Mouse (Mus musculus) adipose tissue, adult 10 weeks (tissue): ENCODE measurements around the gene Amer2. TPM values are rescaled to one million over a fixed set of nuclear protein-coding genes. Genes with fewer than 3 reads are reported as not detected.

Source experiments
- polyA plus RNA-seq: library from polyadenylated mRNA; stranded (reverse); fragments of 350-450 nt; fragmentation: Illumina TruSeq; extraction: RNeasy Lipid Tissue Mini Kit (QIAGEN cat#74804); gene quantifications from one replicate; pipeline ENCODE4 v1.2.3, GENCODE M21; 2014; ENCODE audit warnings: low read depth, low replicate concordance

Amer2 gene
- polyA plus RNA-seq, result 0.58 TPM

DNA sequence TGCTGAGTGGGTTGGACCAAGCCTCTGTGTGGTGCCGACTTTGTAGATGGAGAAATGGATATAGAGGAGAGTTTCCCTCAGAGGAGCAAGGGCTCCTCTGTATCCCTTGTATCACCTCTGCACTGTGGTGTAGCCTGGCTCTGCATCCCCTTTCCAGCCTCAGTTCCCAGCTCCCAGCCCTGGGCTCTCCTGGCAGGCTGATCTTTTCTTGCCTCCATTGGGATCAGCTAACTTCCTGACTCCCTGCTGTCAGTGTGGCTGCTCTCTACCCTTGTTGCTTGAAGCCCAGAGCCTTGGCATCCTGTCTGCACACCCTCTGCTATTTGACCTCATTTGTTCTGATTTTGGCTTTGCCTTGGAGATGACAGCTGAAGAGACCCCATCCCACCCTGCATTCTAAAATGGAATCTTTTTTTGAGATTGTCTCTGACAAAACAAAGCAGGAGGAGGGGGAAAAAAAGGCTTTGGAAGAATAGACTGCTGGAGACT lies at the start of gene Amer2:
Amer2 (plus strand) TSS at position 439 of the 489 bp plus-strand sequence.

Other genes with a start within 250 kb of the Amer2 start
- 1.5 TPM for gene Atp8a2, start 176.1 kb upstream of the Amer2 start, polyA plus RNA-seq
- not detected for gene Nupl1, start 121.8 kb upstream of the Amer2 start, polyA plus RNA-seq
- gene Gm49336, start 121.8 kb upstream of the Amer2 start, polyA plus RNA-seq, result 27.1 TPM
- gene Mtmr6, start 108.0 kb upstream of the Amer2 start, polyA plus RNA-seq, result 38.2 TPM